Mouse (Mus musculus) thymus, postnatal 36 days (tissue): ENCODE measurements at regions not wholly inside any gene's neighbourhood (a gene's known extent, or its start where the extent isn't known, plus 50 kb on each side); places are given as distances from the start of the nearest gene placed in this dataset.

Experiments used
- DNase-seq, 2 experiments: peaks; one replicate each; pipeline ENCODE4 v3.0.0; 2022; ENCODE audit warnings: mixed read lengths in 2 of 2

- no peak for DNase-seq
Measured at GRCm38 (mm10) chr13:111031633-111032032, 223.2 kb upstream of the Actbl2 start.

GRCm38 (mm10) chr13:111043637-111044036 lies 211.2 kb upstream of the Actbl2 start:
- DNase-seq = no peak

- no peak for DNase-seq
Measured at GRCm38 (mm10) chr13:111044328-111045002, 210.3 kb upstream of the Actbl2 start.

GRCm38 (mm10) chr13:111050097-111050496 lies 204.7 kb upstream of the Actbl2 start:
- no peak for DNase-seq

GRCm38 (mm10) chr13:111055817-111056216 lies 199.0 kb upstream of the Actbl2 start:
- no peak for DNase-seq

- DNase-seq = no peak
Measured at GRCm38 (mm10) chr13:111087753-111088152, 167.1 kb upstream of the Actbl2 start.

- no peak for DNase-seq
Measured at GRCm38 (mm10) chr13:111096071-111096470, 158.7 kb upstream of the Actbl2 start.

GRCm38 (mm10) chr13:111097336-111097735 lies 157.5 kb upstream of the Actbl2 start:
- no peak for DNase-seq

GRCm38 (mm10) chr13:111098738-111099137 lies 156.1 kb upstream of the Actbl2 start:
- no peak for DNase-seq

- no peak for DNase-seq
Measured at GRCm38 (mm10) chr13:111099252-111099651, 155.6 kb upstream of the Actbl2 start.

- no peak for DNase-seq
Measured at GRCm38 (mm10) chr13:111100448-111100847, 154.4 kb upstream of the Actbl2 start.

- DNase-seq = no peak
Measured at GRCm38 (mm10) chr13:111104567-111105219, 150.1 kb upstream of the Actbl2 start.

- DNase-seq = no peak
Measured at GRCm38 (mm10) chr13:111131108-111131507, 123.7 kb upstream of the Actbl2 start.

GRCm38 (mm10) chr13:111136392-111136791 lies 118.4 kb upstream of the Actbl2 start:
- DNase-seq = no peak

- DNase-seq = no peak
Measured at GRCm38 (mm10) chr13:111142757-111143420, 111.9 kb upstream of the Actbl2 start.

- DNase-seq = no peak
Measured at GRCm38 (mm10) chr13:111144721-111145120, 110.1 kb upstream of the Actbl2 start.

- DNase-seq = no peak
Measured at GRCm38 (mm10) chr13:111157921-111158638, 96.7 kb upstream of the Actbl2 start.

- no peak for DNase-seq
Measured at GRCm38 (mm10) chr13:111159498-111159897, 95.3 kb upstream of the Actbl2 start.

- no peak for DNase-seq
Measured at GRCm38 (mm10) chr13:111165538-111165937, 89.3 kb upstream of the Actbl2 start.

GRCm38 (mm10) chr13:111170269-111171165 lies 84.3 kb upstream of the Actbl2 start:
- no peak for DNase-seq

- no peak for DNase-seq
Measured at GRCm38 (mm10) chr13:111179186-111179585, 75.6 kb upstream of the Actbl2 start.

- DNase-seq = no peak
Measured at GRCm38 (mm10) chr13:111183293-111183692, 71.5 kb upstream of the Actbl2 start.
